8 mouse cellular contexts compared by ENCODE assay signal in the genomic region with DNA sequence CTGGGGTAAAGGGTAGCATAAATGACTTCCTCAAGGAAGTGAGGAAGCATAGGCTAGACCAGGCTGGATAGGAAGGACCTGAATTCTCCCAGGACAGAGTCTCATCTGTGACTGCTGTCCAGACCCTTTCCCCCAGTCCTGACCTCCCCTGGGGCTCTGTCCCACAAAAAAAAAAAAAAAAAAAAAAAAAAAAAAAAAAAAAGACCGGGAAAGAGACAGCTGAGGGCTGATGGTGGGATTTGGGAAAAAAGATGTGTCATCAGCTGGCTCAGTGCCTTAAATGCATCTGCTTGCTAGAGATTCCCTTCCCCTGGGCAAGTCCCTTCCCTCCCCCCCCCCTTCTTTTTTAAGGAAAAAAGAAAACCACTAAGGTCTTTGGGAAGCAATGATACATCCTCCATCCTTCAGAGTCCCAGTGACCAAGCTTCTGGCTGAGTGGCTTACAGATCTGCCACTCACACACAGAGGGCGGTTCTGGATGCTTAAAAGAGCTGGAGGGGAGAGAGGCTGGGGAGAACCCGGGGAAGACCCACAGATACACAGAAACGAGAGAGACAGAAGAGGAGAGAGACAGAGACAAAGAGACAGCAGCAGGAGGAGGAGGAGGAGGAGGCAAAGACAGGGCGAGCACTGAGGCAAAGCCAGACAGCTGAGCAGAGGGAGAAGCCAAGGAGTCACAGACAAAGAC. TPM values are rescaled to one million over a fixed set of nuclear protein-coding genes. Genes with fewer than 3 reads are reported as not detected.
DNase-seq lines count a peak whose midpoint lies in the region; ATAC-seq and TF ChIP-seq lines count a peak whose summit lies in the region.

A gene (plus strand): TSS at position 509 of the 688 bp plus-strand sequence.

- H3K9ac ChIP-seq in forebrain, embryonic 16.5 days (replicated peaks; ENCODE audit: low read depth, low read length), result peak within 1 kb of the TSS; percentile 57
- peak within 1 kb of the TSS; percentile 55 for H3K9ac ChIP-seq in hindbrain, embryonic 16.5 days (ENCODE audit: low read depth, low read length)
- H3K9ac ChIP-seq in limb, embryonic 14.5 days (ENCODE audit: low read depth, low read length, severe bottlenecking), result peak within 1 kb of the TSS; percentile 52

- DNase-seq in adrenal gland, postnatal 14 days, result peak; percentile 57
- DNase-seq in adrenal gland, adult (ENCODE audit: inconsistent age in 2 of 2, low spot score in 1 of 2), result no peak
- DNase-seq in ES-CJ7 (ENCODE audit: low read depth, low spot score), result peak; percentile 30
- peak; percentile 82 for DNase-seq in limb, embryonic 14.5 days (ENCODE audit: low spot score)
- DNase-seq in right cerebral cortex, postnatal 10 days (ENCODE audit: low spot score in 2 of 2), result peak; percentile 74 to 79

- H3K4me2 ChIP-seq in forebrain, embryonic 16.5 days (ENCODE audit: low read length), result peak within 1 kb of the TSS; percentile 60
- peak within 1 kb of the TSS; percentile 59 for H3K4me2 ChIP-seq in hindbrain, embryonic 16.5 days (ENCODE audit: low read length)
- peak within 1 kb of the TSS; percentile 70 for H3K4me2 ChIP-seq in limb, embryonic 14.5 days (replicated peaks; ENCODE audit: low read depth, low read length, severe bottlenecking)

- H3K4me3 ChIP-seq in forebrain, embryonic 16.5 days (replicated peaks; ENCODE audit: low read length), result peak within 1 kb of the TSS; percentile 35
- peak within 1 kb of the TSS; percentile 37 for H3K4me3 ChIP-seq in hindbrain, embryonic 16.5 days (ENCODE audit: low read length)
- peak within 1 kb of the TSS; percentile 39 for H3K4me3 ChIP-seq in limb, embryonic 14.5 days (replicated peaks; ENCODE audit: low read length)

- peak within 1 kb of the TSS; percentile 74 for H3K27ac ChIP-seq in forebrain, embryonic 16.5 days (ENCODE audit: low read length)
- peak within 1 kb of the TSS; percentile 64 for H3K27ac ChIP-seq in hindbrain, embryonic 16.5 days (ENCODE audit: low read depth, low read length)
- peak within 1 kb of the TSS; percentile 94 for H3K27ac ChIP-seq in limb, embryonic 14.5 days (replicated peaks; ENCODE audit: low read depth, low read length)

- WGBS in forebrain, embryonic 16.5 days, result 2% methylated on average over 5 of the region's 5 CpGs
- WGBS in hindbrain, embryonic 16.5 days, result 11% methylated on average over 5 of the region's 5 CpGs
- WGBS in limb, embryonic 14.5 days, result 20% methylated on average over 5 of the region's 5 CpGs

- no peaks in the 10 kb centered on the region for H3K27me3 ChIP-seq in forebrain, embryonic 16.5 days (replicated peaks; ENCODE audit: control insufficient read depth, insufficient read depth, low read length)
- no peaks in the 10 kb centered on the region for H3K27me3 ChIP-seq in hindbrain, embryonic 16.5 days (replicated peaks; ENCODE audit: control insufficient read depth, insufficient read depth, low read length)
- no peaks in the 10 kb centered on the region for H3K27me3 ChIP-seq in limb, embryonic 14.5 days (ENCODE audit: control insufficient read depth, insufficient read depth, low read length)

- peak; percentile 36 for ATAC-seq in forebrain, embryonic 16.5 days
- ATAC-seq in hindbrain, embryonic 16.5 days, result no peak
- no peak for ATAC-seq in limb, embryonic 14.5 days (ENCODE audit: low FRiP score, low read depth)
- ATAC-seq in CD4-positive, CD25-positive, alpha-beta regulatory T cell, adult 4 months, result no peak

- TF ChIP-seq POLR2A in limb, embryonic 14.5 days (IDR thresholded peaks at IDR 0.05; ENCODE audit: borderline replicate concordance, extremely low read depth, insufficient read depth, insufficient read length), result no peak

- H3K4me1 ChIP-seq in forebrain, embryonic 16.5 days (replicated peaks; ENCODE audit: control insufficient read depth, insufficient read depth, low read length), result peaks cover 51% of the 10 kb centered on the region
- peaks cover 39% of the 10 kb centered on the region for H3K4me1 ChIP-seq in hindbrain, embryonic 16.5 days (ENCODE audit: control insufficient read depth, insufficient read depth, low read depth, low read length)
- peaks cover 45% of the 10 kb centered on the region for H3K4me1 ChIP-seq in limb, embryonic 14.5 days (ENCODE audit: control insufficient read depth, insufficient read depth, low read length)

- no peaks in the 10 kb centered on the region for H3K9me3 ChIP-seq in forebrain, embryonic 16.5 days (ENCODE audit: control insufficient read depth, low read length)
- no peaks in the 10 kb centered on the region for H3K9me3 ChIP-seq in hindbrain, embryonic 16.5 days (ENCODE audit: control insufficient read depth, low read length)
- no peaks in the 10 kb centered on the region for H3K9me3 ChIP-seq in limb, embryonic 14.5 days (ENCODE audit: control insufficient read depth, low read length)

- no peaks in the 10 kb centered on the region for H3K36me3 ChIP-seq in forebrain, embryonic 16.5 days (ENCODE audit: control insufficient read depth, insufficient read depth)
- H3K36me3 ChIP-seq in hindbrain, embryonic 16.5 days (ENCODE audit: control insufficient read depth, insufficient read depth, low read length), result no peaks in the 10 kb centered on the region
- H3K36me3 ChIP-seq in limb, embryonic 14.5 days (ENCODE audit: control insufficient read depth, insufficient read depth, low read length), result peaks cover 14% of the 10 kb centered on the region

RNA-seq across cellular contexts. Expression of the gene that starts here (rescaled TPM):
- 3.1 and 3.4 TPM in 2 replicates for total RNA-seq in adrenal gland, postnatal 14 days (2021)
- 7.2 and 7.6 TPM in 2 replicates for polyA plus RNA-seq in forebrain, embryonic 16.5 days (2015; fragmentation: Nextera tagmentation; extraction: Ambion mirVana)
- polyA plus RNA-seq in hindbrain, embryonic 16.5 days (2015; fragmentation: Nextera tagmentation; extraction: Ambion mirVana), result 6.0 and 6.6 TPM in 2 replicates
- 8.6 and 11.7 TPM in 2 replicates for polyA plus RNA-seq in limb, embryonic 14.5 days (2012; rRNA removed)
- polyA plus RNA-seq in limb, embryonic 14.5 days (2014; fragmentation: Nextera tagmentation; extraction: Ambion mirVana), result 10.1 and 10.6 TPM in 2 replicates
- polyA plus RNA-seq in CD4-positive, CD25-positive, alpha-beta regulatory T cell, adult 4 months (2017; shearing (Covaris generic)), result under 1 TPM in 1 of 2 experiments, not detected in 1; 0.13 TPM

Comparison
In these comparisons a context has a peak if more than half of its experiments do, and no peak if none do; other contexts are left out.
1. DNase-seq: peak in adrenal gland, postnatal 14 days (single experiment), ES-CJ7 (single experiment), limb, embryonic 14.5 days (single experiment) and right cerebral cortex, postnatal 10 days (2 of 2); none in adrenal gland, adult (0 of 2).
2. Peak in every context shown above with its lines, with median percentiles within 50 percentile points of each other: H3K27ac ChIP-seq, H3K4me2 ChIP-seq, H3K4me3 ChIP-seq and H3K9ac ChIP-seq.